Mouse (Mus musculus) c-Kit-negative CD71-positive TER-119-positive erythroid progenitor cells, embryonic 14.5 days (primary cell): Measurements from ENCODE around the gene Mettl7a1.
"Not testable (repeated sequence)": the region's sequence is repeated elsewhere in the genome, so short reads cannot be mapped to it uniquely, and the experiment has no call there.

ENCODE experiments used
- DNase-seq: peaks from one replicate; pipeline ENCODE4 v3.0.0-alpha.2; 2013; ENCODE audit warnings: low read depth, low spot score

Gene Mettl7a1

DNA sequence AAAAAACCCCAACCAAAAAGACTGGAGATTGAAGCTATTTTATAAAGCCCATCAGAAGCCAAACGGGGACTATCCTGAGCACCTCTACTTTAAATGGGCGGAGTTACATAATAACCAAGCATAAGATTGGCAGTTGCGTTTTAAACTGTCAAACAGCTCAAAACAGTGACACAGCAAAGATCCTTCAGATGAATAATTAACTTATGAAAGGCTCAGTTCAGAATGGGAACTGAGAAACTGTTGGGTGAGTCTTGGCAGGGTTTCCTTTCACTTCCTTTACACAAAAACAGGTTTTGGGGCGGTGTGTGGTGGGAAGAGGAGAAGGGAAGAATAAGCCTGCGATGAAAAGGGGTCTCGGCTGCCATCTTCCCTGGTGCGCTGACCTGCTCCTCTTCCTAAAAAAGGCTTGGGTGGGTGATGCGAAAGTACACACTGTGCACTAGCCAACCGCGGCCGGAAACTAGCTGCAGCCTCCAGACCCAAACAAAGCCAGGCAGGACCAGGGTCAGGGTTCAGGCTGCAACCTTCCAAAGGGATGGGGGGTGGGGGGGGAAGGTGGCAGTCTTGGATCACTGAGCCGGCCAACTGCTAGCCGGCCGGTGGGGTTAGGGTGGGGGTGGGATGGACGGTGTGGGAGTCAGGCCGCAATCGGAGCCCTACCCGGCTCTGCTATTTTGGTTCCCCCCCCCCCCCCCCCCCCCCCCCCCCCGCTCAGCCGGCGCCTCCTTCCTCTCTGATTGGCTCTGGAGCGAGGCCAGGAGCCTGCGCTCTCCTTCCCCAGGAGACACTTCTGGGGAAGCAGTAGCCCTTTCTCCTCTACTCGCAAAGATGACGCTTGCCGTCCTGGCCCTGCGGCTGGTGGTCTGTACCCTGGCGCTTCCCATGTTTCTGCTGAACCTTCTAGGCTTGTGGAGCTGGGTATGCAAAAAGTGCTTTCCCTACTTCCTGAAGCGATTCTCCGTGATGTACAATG lies at the start of gene Mettl7a1:
Mettl7a1 (plus strand) TSS at position 122 of the 973 bp plus-strand sequence.
- DNase-seq = peak; percentile 68

DNA sequence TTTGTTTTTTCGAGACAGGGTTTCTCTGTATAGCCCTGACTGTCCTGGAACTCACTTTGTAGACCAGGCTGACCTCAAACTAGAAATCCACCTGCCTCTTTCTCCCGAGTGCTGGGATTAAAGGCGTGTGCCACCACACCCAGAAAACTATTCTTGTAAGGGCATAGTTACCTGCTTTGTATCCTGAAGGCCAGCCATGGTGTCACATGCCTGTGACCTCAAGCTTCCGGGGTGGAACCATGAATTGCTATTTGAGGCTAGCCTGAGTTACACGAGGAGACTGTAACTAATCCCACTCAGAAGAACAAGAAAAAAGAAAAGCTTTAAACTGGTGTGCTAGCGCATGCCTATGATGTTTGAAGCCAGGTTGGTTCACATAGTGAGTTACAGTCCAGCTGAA lies 47.6 kb upstream of the Mettl7a1 start:
- DNase-seq = no peak

DNA sequence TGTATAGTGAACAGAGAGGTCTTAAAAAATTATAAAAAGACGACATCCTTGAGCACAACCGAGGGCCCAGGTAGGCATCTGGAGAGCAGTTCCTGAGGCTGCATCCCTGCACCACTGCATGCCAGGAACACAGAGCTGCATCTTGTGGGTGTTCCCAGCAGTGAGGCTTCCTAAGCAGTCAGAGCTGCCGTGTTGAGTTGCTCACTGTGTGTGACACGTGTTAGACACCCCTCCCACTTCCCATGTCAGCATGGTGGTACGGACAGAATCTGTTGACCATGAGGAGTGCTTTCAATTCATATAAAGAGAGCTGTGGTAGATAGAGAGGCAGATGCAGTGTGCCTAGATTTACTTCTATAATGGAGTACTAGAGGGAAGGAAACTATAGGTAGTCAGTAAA lies 46.6 kb upstream of the Mettl7a1 start:
- DNase-seq = no peak

DNA sequence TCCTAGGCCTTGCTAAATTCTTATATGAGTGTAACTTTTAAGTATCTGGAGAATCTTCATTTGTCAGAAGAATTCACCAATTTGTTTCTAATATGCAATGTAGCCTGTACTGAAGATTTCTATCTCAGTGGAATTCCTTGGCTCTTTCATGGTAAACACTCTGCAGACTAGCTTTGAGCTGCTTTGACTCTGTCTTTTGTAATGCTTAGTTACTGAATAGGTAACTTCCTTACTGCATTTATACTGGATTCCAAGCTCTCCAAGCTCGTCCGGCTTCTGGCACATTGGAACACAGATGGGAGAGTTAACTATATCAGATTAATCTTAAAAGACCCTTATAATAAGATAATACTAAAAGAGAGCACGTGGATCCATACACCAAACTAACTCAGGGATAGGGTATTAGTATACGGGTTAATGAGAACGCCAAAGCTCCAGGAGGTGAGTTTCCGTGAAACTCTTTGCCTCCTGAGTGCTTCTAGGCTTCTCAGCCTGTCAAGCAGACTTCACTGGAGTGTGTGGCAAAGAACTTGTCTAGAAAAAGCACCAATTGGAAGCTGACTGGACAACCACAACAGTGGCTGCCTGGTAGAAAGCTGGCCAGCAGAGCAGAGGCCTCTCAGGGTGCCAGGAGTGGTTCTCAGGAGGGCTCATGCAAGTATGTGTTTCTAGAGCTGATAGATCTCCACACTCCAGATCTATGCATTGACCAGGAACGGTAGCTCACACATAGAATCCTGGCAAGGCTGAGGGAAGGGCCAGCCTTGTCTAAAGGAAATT lies 45.1 kb upstream of the Mettl7a1 start:
- DNase-seq = no peak

DNA sequence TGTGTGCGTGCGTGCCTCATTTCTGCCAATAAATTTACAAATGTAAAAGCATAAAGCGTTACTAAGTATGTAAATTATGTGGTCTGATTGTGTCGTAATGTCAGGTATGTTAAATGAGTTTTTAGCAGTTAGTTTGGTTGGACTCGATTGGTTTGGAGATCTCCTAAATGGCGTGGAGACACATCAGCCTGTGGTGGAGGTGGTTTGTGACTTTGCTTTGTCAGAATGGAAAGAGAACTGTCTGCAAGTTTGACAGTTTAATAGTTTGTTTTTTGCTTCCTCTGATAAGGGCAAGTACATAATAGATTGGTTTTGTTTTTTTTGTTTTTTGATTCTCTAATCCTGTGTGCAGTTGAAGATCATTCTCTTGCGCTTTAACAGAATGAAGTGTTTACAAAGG lies 43.6 kb upstream of the Mettl7a1 start:
- not testable (repeated sequence) for DNase-seq

DNA sequence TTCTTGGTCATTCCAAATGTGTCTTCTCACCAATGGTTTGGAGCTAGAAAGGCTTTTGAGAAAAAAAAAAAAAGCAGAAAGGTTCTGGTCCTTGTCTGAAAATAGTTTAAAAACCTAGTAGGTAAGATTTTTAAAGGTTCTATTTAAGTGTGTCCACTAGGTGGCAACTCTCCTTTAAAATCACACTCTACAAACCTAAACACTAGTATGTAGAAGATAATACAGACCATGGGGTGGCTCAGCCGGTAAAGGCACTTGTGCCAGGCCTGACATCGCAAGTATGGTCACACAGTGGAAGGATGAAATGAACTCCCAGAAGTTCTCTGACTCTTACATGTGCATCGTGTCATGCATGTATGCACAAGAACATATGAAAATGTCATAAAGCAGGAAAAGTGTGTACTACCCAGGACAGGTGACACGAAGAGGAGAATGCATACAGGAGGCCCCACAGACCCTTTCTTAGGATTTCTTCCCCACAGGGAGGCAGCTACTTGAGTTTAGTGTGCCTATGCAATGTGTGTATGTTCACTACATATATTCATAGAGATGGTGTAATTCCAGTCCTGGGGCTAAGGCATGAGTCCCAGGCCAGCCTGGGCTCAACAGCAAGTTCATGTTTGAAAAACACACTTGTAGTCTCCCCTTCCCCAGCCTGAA lies 40.6 kb upstream of the Mettl7a1 start:
- no peak for DNase-seq

DNA sequence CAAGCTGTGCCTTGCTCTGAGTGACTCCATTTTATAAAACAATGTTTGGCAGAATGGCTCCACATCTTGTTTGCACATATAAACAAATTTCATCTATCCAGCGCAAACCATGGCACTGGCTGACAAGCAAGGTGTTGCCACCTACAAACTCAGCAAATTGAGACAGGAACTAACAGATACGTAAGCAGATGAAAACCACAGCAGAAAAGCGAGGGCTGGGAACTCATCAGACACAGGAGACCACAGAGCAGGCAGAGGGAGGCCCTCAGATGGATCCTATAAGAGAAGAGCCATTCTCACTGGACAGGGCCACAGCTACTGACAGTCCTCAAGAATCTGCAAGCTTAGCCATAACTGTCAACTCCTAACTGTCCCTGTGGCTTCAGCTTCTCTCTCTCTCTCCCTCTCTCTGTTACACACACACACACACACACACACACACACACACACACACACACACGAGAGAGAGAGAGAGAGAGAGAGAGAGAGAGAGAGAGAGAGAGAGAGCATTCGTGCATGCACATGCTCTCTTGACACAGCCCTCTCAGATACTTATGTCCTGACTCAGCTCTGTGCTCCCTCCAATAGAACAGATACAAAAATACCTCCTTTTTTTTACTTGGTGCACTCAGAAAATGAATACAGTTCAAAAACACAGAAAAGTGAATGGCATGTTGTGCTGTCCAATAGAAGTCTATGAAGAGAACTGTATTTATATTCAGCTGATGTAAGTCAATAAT lies 38.2 kb upstream of the Mettl7a1 start:
- DNase-seq = no peak

DNA sequence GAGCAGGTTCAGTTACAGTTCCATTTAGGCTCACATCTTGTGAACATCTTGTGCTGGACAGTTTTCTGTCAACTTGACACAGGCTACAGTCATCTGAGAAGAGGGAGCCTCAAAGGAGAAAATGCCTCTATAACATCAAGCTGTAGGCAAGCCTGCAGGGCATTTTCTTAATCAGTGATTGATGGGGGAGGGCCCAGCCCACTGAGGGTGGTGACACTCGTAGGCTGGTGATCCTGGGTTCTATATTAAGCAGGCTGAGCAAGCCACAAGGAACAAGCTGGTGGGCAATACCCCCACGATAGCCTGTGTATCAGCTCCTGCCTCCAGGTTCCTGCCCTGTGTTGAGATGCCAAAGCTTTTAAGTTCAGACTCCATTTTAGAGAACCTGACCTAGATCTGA lies 35.0 kb upstream of the Mettl7a1 start:
- no peak for DNase-seq

DNA sequence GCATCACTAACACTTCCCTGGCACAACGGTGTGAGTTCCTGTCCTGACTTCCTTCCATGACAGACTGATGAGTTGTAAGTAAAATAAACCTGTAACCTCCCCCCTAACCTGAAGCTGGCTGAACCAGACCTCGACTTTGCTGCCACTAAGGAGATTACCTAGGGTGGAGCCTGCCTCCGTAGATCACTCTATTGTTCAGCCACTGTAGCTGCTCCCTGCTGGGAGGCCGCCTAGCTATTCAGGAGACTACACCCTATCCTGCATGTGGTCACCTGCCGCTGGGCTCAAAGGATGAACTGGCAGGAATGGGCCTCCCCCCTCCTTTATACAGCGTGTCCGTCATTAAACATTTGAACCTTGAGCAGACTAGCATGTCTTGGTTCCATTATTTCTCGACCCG lies 34.2 kb upstream of the Mettl7a1 start:
- DNase-seq = no peak

DNA sequence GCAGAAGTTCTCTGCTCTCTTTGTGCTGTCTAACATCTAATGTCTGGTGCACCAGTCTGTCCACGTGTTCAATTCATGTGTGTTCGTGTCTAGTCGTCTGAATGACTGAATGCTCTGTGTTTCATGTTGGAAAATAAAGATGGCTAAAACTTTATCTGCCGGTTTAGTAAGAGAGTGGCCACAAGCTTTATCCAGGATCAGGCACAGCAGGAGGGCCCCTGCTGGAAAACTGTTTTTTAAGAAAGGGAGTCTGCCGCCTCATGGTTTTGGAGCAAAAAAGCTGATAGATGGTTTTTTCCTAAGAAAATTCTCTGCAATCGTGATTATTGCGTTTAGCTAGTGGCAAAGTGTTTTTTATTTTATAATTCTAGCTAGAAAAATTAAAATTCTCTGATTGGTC lies 33.3 kb upstream of the Mettl7a1 start:
- not testable (repeated sequence) for DNase-seq

DNA sequence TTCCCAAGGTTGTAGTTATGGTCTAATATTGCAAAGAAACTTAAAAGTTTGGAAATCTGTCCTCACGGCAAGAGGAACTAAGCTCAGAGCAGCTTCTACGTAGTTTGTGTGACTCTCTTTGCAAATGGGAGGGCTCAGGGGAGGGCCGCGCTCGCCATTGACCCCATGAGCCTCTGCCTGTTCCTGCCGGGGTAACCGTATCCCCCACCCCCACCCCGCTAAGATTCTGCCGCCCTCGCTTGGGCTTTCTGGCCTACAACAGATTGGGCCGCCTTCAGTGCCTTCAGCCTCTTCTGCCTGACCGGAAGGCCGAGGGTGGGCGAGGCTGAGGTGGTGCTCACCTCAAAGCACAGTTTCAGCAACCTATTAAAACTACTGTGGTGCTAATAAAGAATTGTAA lies 32.5 kb upstream of the Mettl7a1 start:
- DNase-seq = no peak

DNA sequence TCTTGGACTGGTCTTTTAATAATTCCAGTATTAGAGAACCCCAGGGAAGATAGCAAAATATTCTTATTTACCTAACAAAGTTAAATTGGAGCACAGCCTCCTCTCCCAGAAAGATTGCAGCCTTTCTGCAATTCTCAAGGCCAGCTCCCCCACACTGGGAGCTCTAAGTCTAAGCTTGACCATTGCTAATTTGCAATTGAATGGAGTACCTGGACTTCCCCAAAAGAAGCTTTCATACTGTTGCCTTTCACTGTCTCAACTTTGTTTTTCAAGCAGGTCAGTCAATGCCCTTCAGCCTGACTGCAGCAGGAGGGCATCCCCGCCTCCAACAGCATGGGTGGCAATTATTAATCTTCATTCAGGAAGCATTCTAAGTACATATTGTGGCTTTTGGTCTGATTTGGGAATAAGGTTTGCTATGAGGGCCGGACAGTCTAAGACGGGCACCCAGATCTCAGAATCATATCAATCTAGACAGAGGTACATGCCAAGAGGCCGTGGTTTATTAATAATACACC lies 30.1 kb upstream of the Mettl7a1 start:
- DNase-seq = not testable (repeated sequence)

DNA sequence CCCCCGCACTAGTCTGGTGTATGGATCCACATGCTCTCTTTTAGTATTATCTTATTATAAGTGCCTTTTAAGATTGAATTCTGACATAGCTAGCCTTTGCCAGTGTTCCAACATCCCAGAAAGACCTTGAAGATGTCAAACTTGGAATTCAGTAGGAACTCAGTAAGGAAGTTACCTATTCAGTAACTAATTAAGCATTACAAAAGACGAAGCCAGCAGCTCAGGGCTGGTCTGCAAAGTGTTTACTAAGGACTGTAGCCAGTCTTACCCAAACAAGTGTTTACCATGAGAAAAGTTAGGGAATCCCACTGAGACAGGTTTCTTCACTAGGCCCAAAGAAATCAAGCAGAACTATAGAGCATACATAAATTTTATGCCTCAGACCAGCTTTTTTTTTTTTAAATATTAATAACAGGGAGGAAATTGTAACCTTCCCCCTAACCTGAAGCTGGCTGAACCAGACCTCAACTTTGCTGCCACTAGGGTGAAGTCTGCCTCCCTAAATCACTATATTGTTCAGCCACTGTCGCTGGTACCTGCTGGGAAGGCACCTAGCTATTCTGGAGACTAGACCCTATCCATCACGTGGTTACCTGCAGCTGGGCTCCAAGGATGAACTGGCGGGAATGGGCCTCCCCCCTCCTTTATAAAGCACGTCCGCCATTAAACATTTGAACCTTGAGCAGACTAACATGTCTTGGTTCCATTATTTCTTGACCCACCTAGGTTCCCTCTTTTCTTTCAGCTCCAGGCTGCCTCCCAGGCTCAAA lies 29.0 kb upstream of the Mettl7a1 start:
- no peak for DNase-seq

DNA sequence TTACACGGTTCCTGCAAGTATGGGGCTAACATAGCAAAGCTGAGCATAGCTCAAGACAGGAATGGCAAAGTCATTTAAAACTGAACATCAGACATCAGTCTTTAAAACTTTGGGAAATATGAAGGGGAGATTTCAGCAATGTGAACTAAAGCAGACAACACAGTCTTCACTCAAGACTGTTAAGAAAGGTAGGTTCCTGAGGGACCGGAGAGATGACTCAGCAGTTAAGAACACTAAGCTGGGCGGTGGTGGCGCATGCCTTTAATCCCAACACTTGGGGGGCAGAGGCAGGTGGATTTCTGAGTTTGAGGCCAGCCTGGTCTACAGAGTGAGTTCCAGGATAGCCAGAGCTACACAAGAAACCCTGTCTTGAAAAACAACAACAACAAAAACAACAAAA lies 27.5 kb upstream of the Mettl7a1 start:
- DNase-seq = no peak

DNA sequence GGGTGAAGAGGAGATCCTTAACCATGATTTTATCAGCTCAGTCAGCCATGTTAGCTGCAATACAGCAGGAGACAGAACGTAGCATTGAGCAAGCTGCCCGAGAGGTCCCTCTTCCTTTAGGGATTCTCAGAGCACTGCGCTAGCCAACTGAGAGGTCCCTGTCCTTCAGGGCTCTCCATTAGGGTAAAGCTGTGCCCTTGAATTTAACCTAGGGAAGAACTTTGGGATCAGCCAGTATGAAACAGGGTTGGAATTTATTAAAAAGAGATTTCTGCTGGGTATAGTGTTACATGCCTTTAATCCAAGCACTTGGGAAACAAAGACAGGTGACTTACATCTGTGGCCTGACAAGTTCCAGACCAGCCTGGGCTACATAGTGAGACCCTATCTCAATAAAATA lies 26.4 kb upstream of the Mettl7a1 start:
- DNase-seq = no peak

DNA sequence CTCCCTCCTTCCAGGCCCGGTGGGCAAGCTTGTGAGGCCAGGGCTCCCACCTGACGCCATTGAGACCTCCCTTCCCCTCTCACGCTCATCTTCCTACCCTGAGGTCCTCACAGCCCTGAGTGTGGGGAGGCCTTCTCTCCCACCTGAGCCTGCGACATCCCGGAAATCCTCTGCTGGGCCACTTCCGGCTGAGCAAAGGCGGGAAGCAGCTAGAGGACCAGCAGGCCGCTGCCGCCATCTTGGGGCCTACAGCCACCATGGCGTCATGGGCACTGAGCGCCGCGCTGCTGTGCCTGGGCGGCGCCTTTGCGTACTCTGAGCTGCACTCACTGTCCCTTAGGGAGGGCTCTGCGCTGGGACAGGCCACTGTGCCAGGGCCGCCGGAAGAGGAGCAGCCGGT lies 23.3 kb upstream of the Mettl7a1 start, which contains the start of gene Tmprss12:
Tmprss12 (plus strand) TSS at position 212 of the 400 bp plus-strand sequence.
- DNase-seq = no peak

DNA sequence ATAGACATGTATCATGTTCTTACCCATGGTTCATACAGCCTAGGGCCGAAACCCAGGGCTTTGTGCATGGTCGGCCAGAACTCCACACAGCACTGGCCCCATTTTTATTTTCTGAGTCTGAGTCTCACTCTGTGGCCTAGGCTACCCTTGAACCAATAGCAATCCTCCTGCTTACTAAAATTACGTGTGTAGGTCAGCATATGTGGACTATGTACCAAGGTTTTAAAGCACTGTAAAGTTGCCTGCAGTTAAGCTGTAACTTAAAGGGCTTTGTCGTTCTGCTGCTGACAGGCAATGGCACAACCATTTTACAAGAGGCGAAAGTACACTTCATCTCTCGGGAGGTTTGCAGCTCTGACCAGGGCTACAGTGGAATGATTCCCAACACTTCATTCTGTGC lies 15.0 kb upstream of the Mettl7a1 start:
- DNase-seq = no peak

DNA sequence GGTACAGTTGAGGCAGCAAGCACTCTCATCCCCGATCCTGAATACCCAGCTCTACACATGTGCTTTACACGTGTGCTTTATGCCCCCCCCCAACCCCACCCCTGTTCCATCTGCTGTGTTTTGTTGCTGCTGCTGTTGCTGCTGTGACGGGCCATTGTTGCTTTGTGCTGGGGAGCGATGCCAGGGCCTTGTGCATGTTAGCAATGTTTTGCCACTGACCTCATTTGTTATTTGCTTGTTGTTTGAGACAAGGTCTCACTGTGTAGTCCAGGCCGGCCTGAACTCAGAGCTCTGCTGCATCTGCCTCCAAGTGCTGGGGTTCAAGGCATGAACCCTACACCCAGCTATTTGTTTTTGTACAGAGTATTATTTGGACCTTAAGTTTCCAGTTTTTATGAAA lies 13.1 kb upstream of the Mettl7a1 start:
- DNase-seq = no peak

DNA sequence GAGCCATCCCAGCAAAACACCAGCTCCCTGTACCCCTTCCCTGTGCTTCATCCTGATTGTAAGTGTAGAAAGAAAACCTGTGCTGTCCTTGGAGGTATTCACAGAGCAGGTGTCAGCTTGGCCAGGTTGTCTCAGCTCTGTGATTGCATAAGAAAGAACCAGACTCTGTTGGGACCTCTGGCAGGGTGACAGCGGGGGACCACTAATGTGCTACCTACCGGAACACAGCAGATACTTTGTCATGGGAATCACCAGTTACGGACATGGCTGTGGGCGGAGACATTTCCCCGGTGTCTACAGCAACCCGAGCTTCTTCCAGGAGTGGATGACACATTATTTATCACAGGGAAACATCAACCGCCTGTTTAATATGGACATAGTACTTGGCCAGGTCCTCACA lies 11.6 kb upstream of the Mettl7a1 start:
- no peak for DNase-seq

DNA sequence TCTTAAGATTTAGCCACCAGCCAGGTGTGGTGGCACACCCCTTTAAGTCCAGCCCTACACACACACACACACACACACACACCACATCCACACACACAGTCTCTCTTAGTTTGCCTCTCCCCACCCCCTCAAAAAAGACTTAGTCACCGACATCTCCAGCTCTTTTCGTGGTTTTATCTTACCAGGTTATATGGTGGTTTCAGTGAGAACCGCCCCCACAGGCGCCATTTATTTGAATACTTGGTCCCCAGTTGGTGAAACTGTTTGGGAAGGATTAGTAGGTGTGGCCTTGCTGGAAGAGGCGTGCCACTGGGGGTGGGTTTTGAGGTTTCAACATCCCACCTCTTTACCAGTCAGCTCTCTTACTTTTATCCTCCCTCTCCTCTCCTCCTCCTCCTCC lies 6.1 kb upstream of the Mettl7a1 start:
- no peak for DNase-seq
